Mouse (Mus musculus): ENCODE measurements around the gene Dnaaf5.

DNA sequence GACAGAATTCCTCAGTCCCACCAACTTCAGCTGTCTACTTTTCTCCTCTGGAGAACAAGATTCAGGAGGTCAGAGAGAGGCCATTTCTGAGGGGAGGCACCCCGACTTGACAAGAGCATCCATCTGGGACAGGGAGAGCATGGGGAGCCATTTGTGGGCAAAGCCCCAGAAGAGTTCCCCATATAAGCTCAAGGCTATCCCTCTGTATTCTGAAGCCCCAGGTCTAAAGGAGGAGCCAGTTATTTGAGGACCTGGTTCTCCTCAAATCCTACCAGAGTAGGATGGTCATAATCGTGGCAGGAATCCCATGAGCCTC is 31.1 kb upstream of the Dnaaf5 start:
- TF ChIP-seq TCF3 (IDR thresholded peaks at IDR 0.05; ENCODE audit: insufficient read length, low read depth) (no peak), POLR2A (IDR thresholded peaks at IDR 0.05; ENCODE audit: insufficient read length, low read depth) (no peak), MYOD1 (IDR thresholded peaks at IDR 0.05; ENCODE audit: control insufficient read depth in 1 of 3, insufficient read length in 2 of 3, low read depth in 2 of 3) (no peak), USF1 (IDR thresholded peaks at IDR 0.05; ENCODE audit: low read depth) (no peak), MAX (IDR thresholded peaks at IDR 0.05; ENCODE audit: low read depth) (no peak), REST (IDR thresholded peaks at IDR 0.05; ENCODE audit: insufficient read depth, insufficient read length) (no peak), TCF12 (IDR thresholded peaks at IDR 0.05; ENCODE audit: insufficient read depth, poor library complexity, severe bottlenecking) (no peak), MYOG (IDR thresholded peaks at IDR 0.05; ENCODE audit: control insufficient read depth in 1 of 3, insufficient read depth in 1 of 3, insufficient read length in 2 of 3, low read depth in 2 of 3) (no peak), E2F4 (IDR thresholded peaks at IDR 0.05; ENCODE audit: insufficient read depth) (no peak), POLR2AphosphoS2 (IDR thresholded peaks at IDR 0.05; ENCODE audit: insufficient read length, low read depth) (no peak), CEBPB (IDR thresholded peaks at IDR 0.05; ENCODE audit: insufficient read depth, poor library complexity, severe bottlenecking) (no peak)
